Mouse (Mus musculus) olfactory bulb, adult 2 months (tissue): ENCODE measurements at regions not wholly inside any gene's neighbourhood (a gene's known extent, or its start where the extent isn't known, plus 50 kb on each side); places are given as distances from the start of the nearest gene placed in this dataset.

Experiments used
- CTCF ChIP-seq: fragments of 200-500 bp; IDR thresholded peaks from 2 replicates; pipeline ENCODE4 v1.5.1; 2012; ENCODE audit warnings: low read depth, mild to moderate bottlenecking, low read length, moderate library complexity; ENCODE audit not compliant: insufficient read depth
- POLR2A ChIP-seq: fragments of 200-500 bp; IDR thresholded peaks from 2 replicates; pipeline ENCODE4 v1.6.1; 2012; ENCODE audit warnings: mild to moderate bottlenecking, low read depth, low read length, moderate library complexity; ENCODE audit not compliant: insufficient read depth

DNA sequence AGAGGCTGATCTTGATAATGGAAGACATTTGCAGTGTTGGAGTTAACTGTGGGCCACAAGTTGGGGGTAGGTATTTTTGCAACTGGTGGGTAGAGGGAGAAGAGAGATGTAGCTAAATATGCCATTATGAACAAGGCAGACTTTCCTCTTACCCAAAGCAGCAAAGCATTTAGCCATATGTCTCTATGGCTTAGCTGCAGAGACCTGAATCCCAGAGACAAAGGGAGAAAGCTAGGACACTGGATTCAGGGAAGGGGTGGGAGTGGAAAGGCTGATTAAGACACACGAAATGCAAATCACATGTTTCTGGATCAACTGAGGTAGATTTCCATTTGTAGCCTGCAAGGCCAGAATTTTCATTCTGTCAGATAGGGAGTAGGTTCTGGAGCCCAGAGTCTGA is 129.8 kb downstream of the En1 start:
- TF ChIP-seq CTCF (no peak), POLR2A (no peak)
